Comparison of ENCODE assay signal across 12 mouse cellular contexts in the genomic region with DNA sequence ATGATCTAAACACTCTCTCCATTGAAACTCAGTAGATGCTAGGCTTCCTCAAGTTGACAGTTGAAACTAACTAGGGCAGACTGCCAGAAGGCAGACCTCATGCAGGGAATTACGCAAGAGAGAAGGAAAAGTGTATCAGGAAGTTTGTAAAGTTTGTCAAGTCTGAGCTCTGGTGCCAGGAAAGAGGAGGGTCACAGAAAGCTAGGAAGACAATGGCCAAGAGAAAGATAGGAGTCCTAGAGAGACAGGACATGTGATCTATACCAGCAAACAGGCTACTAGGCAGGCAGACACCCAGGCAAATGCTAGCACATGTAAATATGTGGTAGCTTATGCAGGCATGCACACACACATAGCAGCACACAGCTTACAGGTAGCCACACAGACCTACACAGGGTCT. TPM values are rescaled to one million over a fixed set of nuclear protein-coding genes. Genes with fewer than 3 reads are reported as not detected.
A peak's percentile ranks its signal among the peaks of the same experiment; 100 is the strongest.
DNase-seq lines count a peak whose midpoint lies in the region; ATAC-seq lines count a peak whose summit lies in the region.
"Had no signal": no experiment of that assay in that cellular context is flagged by ENCODE, and none has a peak within 500 bp of the region (broad histone marks: within the 10 kb centered on the region; RNA-seq: fewer than 3 reads in every experiment).

No protein-coding gene starts in this region.

- no peaks in the 10 kb centered on the region; the same call in 1 of the 2 replicates for H3K4me1 ChIP-seq in heart, embryonic 10.5 days
- H3K4me1 ChIP-seq in midbrain, embryonic 13.5 days (replicated peaks) = no peaks in the 10 kb centered on the region
- H3K4me1 ChIP-seq: hindbrain, embryonic 15.5 days; limb, embryonic 12.5 days had no signal

- no peak for ATAC-seq in midbrain, embryonic 13.5 days

- no peaks in the 10 kb centered on the region for H3K9me3 ChIP-seq in heart, embryonic 10.5 days
- no peaks in the 10 kb centered on the region for H3K9me3 ChIP-seq in midbrain, embryonic 13.5 days
- H3K9me3 ChIP-seq: hindbrain, embryonic 15.5 days; limb, embryonic 12.5 days had no signal

- 61% methylated on average over 1 of the region's 1 CpGs for WGBS in heart, embryonic 10.5 days
- 6% methylated on average over 1 of the region's 1 CpGs for WGBS in large intestine, adult 2 months
- WGBS in midbrain, embryonic 13.5 days = 83% methylated on average over 1 of the region's 1 CpGs

- no peaks in the 10 kb centered on the region for H3K27me3 ChIP-seq in heart, embryonic 10.5 days (ENCODE audit: insufficient read depth, poor library complexity, severe bottlenecking)
- H3K27me3 ChIP-seq in midbrain, embryonic 13.5 days = no peaks in the 10 kb centered on the region
- H3K27me3 ChIP-seq: CH12.LX; hindbrain, embryonic 15.5 days; limb, embryonic 12.5 days had no signal

- peak; percentile 66 to 70 for DNase-seq in heart, adult 18-20 months
- no peak for DNase-seq in heart, embryonic 10.5 days (ENCODE audit: low spot score)
- peak; percentile 70 for DNase-seq in 3T3-L1 (ENCODE audit: low read depth, low spot score)
- peak; percentile 36 to 61 for DNase-seq in heart, adult 9 months (ENCODE audit: low spot score in 2 of 2)
- DNase-seq in large intestine, adult 2 months (ENCODE audit: low read depth, low spot score) = peak; percentile 57
- DNase-seq in layer of hippocampus, postnatal 14 days (ENCODE audit: low spot score in 2 of 2) = no peak
- no peak for DNase-seq in yolk sac, embryonic 10.5 days (ENCODE audit: low spot score)
- DNase-seq: right cerebral cortex, adult 18-20 months had no signal

- H3K27ac ChIP-seq in heart, embryonic 10.5 days = no peak overlapping the region
- H3K27ac ChIP-seq in midbrain, embryonic 13.5 days = no peak overlapping the region
- H3K27ac ChIP-seq: hindbrain, embryonic 15.5 days; limb, embryonic 12.5 days had no signal

- no peak overlapping the region for H3K4me2 ChIP-seq in midbrain, embryonic 13.5 days (replicated peaks)
- H3K4me2 ChIP-seq: hindbrain, embryonic 15.5 days; limb, embryonic 12.5 days had no signal

- no peak overlapping the region for H3K4me3 ChIP-seq in heart, embryonic 10.5 days
- H3K4me3 ChIP-seq in midbrain, embryonic 13.5 days (replicated peaks) = no peak overlapping the region
- H3K4me3 ChIP-seq: hindbrain, embryonic 15.5 days; limb, embryonic 12.5 days had no signal

- peaks cover 6% of the 10 kb centered on the region; the same call in 1 of the 2 replicates for H3K36me3 ChIP-seq in heart, embryonic 10.5 days
- H3K36me3 ChIP-seq in midbrain, embryonic 13.5 days = peaks cover 5% of the 10 kb centered on the region; the same call in 1 of the 2 replicates
- H3K36me3 ChIP-seq: hindbrain, embryonic 15.5 days had no signal

- H3K9ac ChIP-seq in midbrain, embryonic 13.5 days (replicated peaks) = no peak overlapping the region
- H3K9ac ChIP-seq: hindbrain, embryonic 15.5 days; limb, embryonic 12.5 days had no signal

RNA-seq across cellular contexts. Expression of gene Cyp39a1, which starts 8.0 kb away (rescaled TPM):
- total RNA-seq in heart, adult 18-20 months (2021) = 1 to 10 TPM; 4.5 to 4.6 TPM
- polyA plus RNA-seq in heart, embryonic 10.5 days (2016; fragmentation: Nextera tagmentation; extraction: Ambion mirVana) = 14.7 and 20.2 TPM in 2 replicates
- polyA plus RNA-seq in large intestine, adult 2 months (2012; rRNA removed) = 2.2 and 2.6 TPM in 2 replicates
- 1 to 10 TPM in 1 of 2 experiments, under 1 TPM in 1; 0.99 to 1.6 TPM for total RNA-seq in layer of hippocampus, postnatal 14 days (2021)
- 18.7 and 18.9 TPM in 2 replicates for polyA plus RNA-seq in midbrain, embryonic 13.5 days (2015; fragmentation: Nextera tagmentation; extraction: Ambion mirVana)

RNA-seq across cellular contexts. Expression of gene Slc25a27, which starts 8.2 kb away (rescaled TPM):
- 1 to 10 TPM; 1.7 to 3.2 TPM for total RNA-seq in heart, adult 18-20 months (2021)
- polyA plus RNA-seq in heart, embryonic 10.5 days (2016; fragmentation: Nextera tagmentation; extraction: Ambion mirVana) = 12.5 and 19.9 TPM in 2 replicates
- 0.97 and 1.0 TPM in 2 replicates for polyA plus RNA-seq in large intestine, adult 2 months (2012; rRNA removed)
- 10 to 100 TPM; 30.3 to 34.8 TPM for total RNA-seq in layer of hippocampus, postnatal 14 days (2021)
- polyA plus RNA-seq in midbrain, embryonic 13.5 days (2015; fragmentation: Nextera tagmentation; extraction: Ambion mirVana) = 120 and 121 TPM in 2 replicates

RNA-seq across cellular contexts. Expression of gene Tdrd6, which starts 45.1 kb away (rescaled TPM):
- total RNA-seq in heart, adult 18-20 months (2021) = not detected
- 0.04 TPM in 1 of 2 replicates, not detected in the other for polyA plus RNA-seq in heart, embryonic 10.5 days (2016; fragmentation: Nextera tagmentation; extraction: Ambion mirVana)
- not detected in 2 replicates for polyA plus RNA-seq in large intestine, adult 2 months (2012; rRNA removed)
- total RNA-seq in layer of hippocampus, postnatal 14 days (2021) = under 1 TPM; 0.38 to 0.55 TPM
- polyA plus RNA-seq in midbrain, embryonic 13.5 days (2015; fragmentation: Nextera tagmentation; extraction: Ambion mirVana) = 0.30 and 0.59 TPM in 2 replicates
- total RNA-seq: CH12.LX had no signal

Comparison
In these comparisons a context has a peak if more than half of its experiments do, and no peak if none do; other contexts are left out.
1. DNase-seq: peak in heart, adult 18-20 months (2 of 2), 3T3-L1 (single experiment), heart, adult 9 months (2 of 2) and large intestine, adult 2 months (single experiment); none in heart, embryonic 10.5 days (single experiment), layer of hippocampus, postnatal 14 days (0 of 2) and yolk sac, embryonic 10.5 days (single experiment).